Mouse (Mus musculus) heart, adult 2 months (tissue): ENCODE measurements around the gene Golgb1.

Experiments used
- CTCF ChIP-seq: fragments of 200-600 bp; IDR thresholded peaks from 2 replicates; pipeline ENCODE4 v1.8.1; 2022; ENCODE audit warnings: antibody characterized with exemption, mild to moderate bottlenecking, moderate library complexity
- EP300 ChIP-seq: fragments of 200-500 bp; IDR thresholded peaks from 2 replicates; pipeline ENCODE4 v1.6.1; 2011; ENCODE audit warnings: low read depth, low read length, control low read depth; ENCODE audit not compliant: insufficient read depth
- POLR2A ChIP-seq: fragments of 200-500 bp; IDR thresholded peaks from 2 replicates; pipeline ENCODE4 v1.6.1; 2011; ENCODE audit warnings: mild to moderate bottlenecking, low read depth, low read length, control low read depth; ENCODE audit not compliant: insufficient read depth

GRCm38 (mm10) chr16:36885912-36886311, 11.0 kb downstream of the Golgb1 start:
- TF ChIP-seq CTCF (no peak), POLR2A (no peak), EP300 (no peak)
